Mouse (Mus musculus) WW6 (cell line): Measurements from ENCODE around the gene Sytl2.
A peak's percentile ranks its signal among the peaks of the same experiment; 100 is the strongest.

Experiments
- DNase-seq: peaks from one replicate; pipeline ENCODE4 v3.0.0-alpha.2; 2013; ENCODE audit warnings: low read depth, low spot score

The Sytl2 gene

GRCm38 (mm10) chr7:90362788-90363187 lies 60.7 kb downstream of the Sytl2 start:
- no peak for DNase-seq

GRCm38 (mm10) chr7:90370071-90370851 lies 68.2 kb downstream of the Sytl2 start:
- DNase-seq, result no peak

- no peak for DNase-seq
Measured at GRCm38 (mm10) chr7:90372804-90373203, 70.8 kb downstream of the Sytl2 start.

- DNase-seq, result no peak
Measured at GRCm38 (mm10) chr7:90384411-90384810, 82.4 kb downstream of the Sytl2 start.

GRCm38 (mm10) chr7:90386885-90387459 lies 84.9 kb downstream of the Sytl2 start:
- no peak for DNase-seq

GRCm38 (mm10) chr7:90389765-90390164 lies 87.7 kb downstream of the Sytl2 start:
- DNase-seq, result no peak

- no peak for DNase-seq
Measured at GRCm38 (mm10) chr7:90395073-90395472, 93.0 kb downstream of the Sytl2 start.

- no peak for DNase-seq
Measured at GRCm38 (mm10) chr7:90395928-90396327, 93.9 kb downstream of the Sytl2 start.

GRCm38 (mm10) chr7:90409934-90410333 lies 107.9 kb downstream of the Sytl2 start:
- DNase-seq, result peak; percentile 18

GRCm38 (mm10) chr7:90426020-90427001 lies 124.3 kb downstream of the Sytl2 start, which contains the start of gene Ccdc89:
Gene Ccdc89 (plus strand): TSS chr7:90426577.
- DNase-seq, result peak; percentile 61

GRCm38 (mm10) chr7:90427006-90427405 lies 125.0 kb downstream of the Sytl2 start:
- DNase-seq, result no peak

GRCm38 (mm10) chr7:90432221-90432620 lies 130.2 kb downstream of the Sytl2 start:
- DNase-seq, result no peak

GRCm38 (mm10) chr7:90440044-90440443 lies 138.0 kb downstream of the Sytl2 start:
- no peak for DNase-seq

GRCm38 (mm10) chr7:90442070-90442469 lies 140.0 kb downstream of the Sytl2 start:
- DNase-seq, result no peak

GRCm38 (mm10) chr7:90442518-90443080 lies 140.5 kb downstream of the Sytl2 start, which contains the start of gene Crebzf:
Gene Crebzf (plus strand): TSS chr7:90442729.
- DNase-seq, result peak; percentile 76

GRCm38 (mm10) chr7:90443101-90444091 lies 141.3 kb downstream of the Sytl2 start:
- no peak for DNase-seq

- no peak for DNase-seq
Measured at GRCm38 (mm10) chr7:90444206-90444605, 142.2 kb downstream of the Sytl2 start.

- no peak for DNase-seq
Measured at GRCm38 (mm10) chr7:90456149-90456844, 154.2 kb downstream of the Sytl2 start.

GRCm38 (mm10) chr7:90456845-90457468 lies 154.9 kb downstream of the Sytl2 start, which contains the start of gene Tmem126a:
Gene Tmem126a (minus strand): TSS chr7:90457229.
- peak; percentile 43 for DNase-seq
